Mouse (Mus musculus) limb, embryonic 14.5 days (tissue): ENCODE measurements around the gene Mrpl52. TPM values are rescaled to one million over a fixed set of nuclear protein-coding genes. Genes with fewer than 3 reads are reported as not detected.

ENCODE experiments used
- ATAC-seq: fragments of 200-750 bp; cut with Nextera tagmentation; 2 replicates; pipeline ENCODE4 v1.8.0; 2017; ENCODE audit warnings: low read depth, moderate number of reproducible peaks, moderate TSS enrichment; ENCODE audit not compliant: low FRiP score
- DNase-seq: peaks from one replicate; pipeline ENCODE4 v3.0.0-alpha.2; 2015; ENCODE audit warnings: low spot score
- H3K27ac ChIP-seq: fragments of 300-500 bp; sonication (generic); replicated peaks from 2 replicates; pipeline ENCODE4 v1.5.1; 2014; ENCODE audit warnings: low read depth, mild to moderate bottlenecking, low read length, moderate library complexity, mixed read lengths
- H3K27me3 ChIP-seq: fragments of 300-500 bp; sonication (generic); 2 replicates; pipeline ENCODE4 v1.6.1; 2014; ENCODE audit warnings: low read length, mixed read lengths; ENCODE audit not compliant: control insufficient read depth, insufficient read depth
- H3K36me3 ChIP-seq: fragments of 300-500 bp; sonication (generic); 2 replicates; pipeline ENCODE4 v1.6.1; 2014; ENCODE audit warnings: mild to moderate bottlenecking, low read length, moderate library complexity, mixed read lengths; ENCODE audit not compliant: control insufficient read depth, insufficient read depth
- H3K4me1 ChIP-seq: fragments of 300-500 bp; sonication (generic); 2 replicates; pipeline ENCODE4 v1.6.1; 2014; ENCODE audit warnings: antibody characterized with exemption, low read length, mixed read lengths; ENCODE audit not compliant: control insufficient read depth, insufficient read depth
- H3K4me2 ChIP-seq: fragments of 300-500 bp; sonication (generic); replicated peaks from 2 replicates; pipeline ENCODE4 v1.6.1; 2014; ENCODE audit warnings: low read depth, mild to moderate bottlenecking, low read length, moderate library complexity; ENCODE audit not compliant: severe bottlenecking
- H3K4me3 ChIP-seq: fragments of 300-500 bp; sonication (generic); replicated peaks from 2 replicates; pipeline ENCODE4 v1.5.1; 2014; ENCODE audit warnings: low read length
- H3K9ac ChIP-seq: fragments of 300-500 bp; sonication (generic); 2 replicates; pipeline ENCODE4 v1.6.1; 2014; ENCODE audit warnings: mild to moderate bottlenecking, low read depth, low read length, moderate library complexity; ENCODE audit not compliant: severe bottlenecking
- H3K9me3 ChIP-seq: fragments of 300-500 bp; sonication (generic); 2 replicates; pipeline ENCODE4 v1.6.1; 2016; ENCODE audit warnings: low read length; ENCODE audit not compliant: control insufficient read depth
- POLR2A ChIP-seq: fragments of 200-500 bp; IDR thresholded peaks from 2 replicates; pipeline ENCODE4 v1.8.0; 2012; ENCODE audit warnings: inconsistent platforms, mild to moderate bottlenecking, moderate library complexity, borderline replicate concordance; ENCODE audit not compliant: insufficient read depth, insufficient read length; ENCODE audit errors: extremely low read depth
- WGBS: fragments of 180-500 bp; shearing (Covaris S2); extraction: QIAGEN DNeasy Blood & Tissue Kit; methylation state at CpG from one replicate; pipeline ENCODE4 v1.1.7; 2014; 5-methylcytosine and 5-hydroxymethylcytosine counted together
- polyA plus RNA-seq, 2 experiments: library from polyadenylated mRNA; depleted of rRNA in 1 of 2; stranded (reverse) in 1 of 2; unstranded in 1 of 2; fragments of >200 nt; fragmentation: Nextera tagmentation in 1 of 2; extraction: Ambion mirVana in 1 of 2; gene quantifications; 2 replicates each; pipeline versions ENCODE4 v1.2.1 to v1.2.3; 2012 to 2014

Gene Mrpl52
- polyA plus RNA-seq, 2 experiments = 216 to 265 TPM

DNA sequence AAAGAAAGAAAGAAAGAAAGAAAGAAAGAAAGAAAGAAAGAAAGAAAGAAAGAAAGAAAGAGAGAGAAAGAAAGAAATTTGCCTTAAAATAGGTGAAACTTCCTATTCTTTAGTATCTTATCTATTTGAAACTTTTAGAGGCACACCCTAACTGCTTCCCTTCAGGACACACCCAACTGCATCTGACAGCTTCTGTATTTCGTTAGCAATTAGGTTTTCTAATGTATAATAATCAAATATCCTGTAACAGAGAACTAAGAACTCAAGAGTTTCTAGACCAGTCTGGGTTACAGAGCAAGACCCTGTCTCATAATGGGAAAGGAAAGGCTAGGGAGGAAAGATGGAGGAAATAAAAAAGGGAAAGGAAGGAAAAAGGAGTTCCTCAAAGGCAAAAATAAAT lies 2.1 kb upstream of the Mrpl52 start:
- H3K36me3 ChIP-seq = peaks cover 6% of the 10 kb centered on the region; the same call in 1 of the 2 replicates
- no peaks in the 10 kb centered on the region for H3K27me3 ChIP-seq
- no peak for TF ChIP-seq POLR2A
- H3K4me3 ChIP-seq = no peak overlapping the region
- no peak for DNase-seq
- peaks cover 10% of the 10 kb centered on the region; the same call in 1 of the 2 replicates for H3K4me1 ChIP-seq
- no peak for ATAC-seq
- H3K9ac ChIP-seq = no peak overlapping the region
- no peak overlapping the region for H3K4me2 ChIP-seq
- WGBS = 79% methylated on average over 1 of the region's 1 CpGs
- H3K27ac ChIP-seq = no peak overlapping the region
- H3K9me3 ChIP-seq = no peaks in the 10 kb centered on the region

GRCm38 (mm10) chr14:54425540-54425939 lies 1.2 kb upstream of the Mrpl52 start:
- Histone ChIP-seq H3K4me2 (no peak overlapping the region), H3K9me3 (no peaks in the 10 kb centered on the region)
- 81% methylated on average over 1 of the region's 1 CpGs for WGBS

DNA sequence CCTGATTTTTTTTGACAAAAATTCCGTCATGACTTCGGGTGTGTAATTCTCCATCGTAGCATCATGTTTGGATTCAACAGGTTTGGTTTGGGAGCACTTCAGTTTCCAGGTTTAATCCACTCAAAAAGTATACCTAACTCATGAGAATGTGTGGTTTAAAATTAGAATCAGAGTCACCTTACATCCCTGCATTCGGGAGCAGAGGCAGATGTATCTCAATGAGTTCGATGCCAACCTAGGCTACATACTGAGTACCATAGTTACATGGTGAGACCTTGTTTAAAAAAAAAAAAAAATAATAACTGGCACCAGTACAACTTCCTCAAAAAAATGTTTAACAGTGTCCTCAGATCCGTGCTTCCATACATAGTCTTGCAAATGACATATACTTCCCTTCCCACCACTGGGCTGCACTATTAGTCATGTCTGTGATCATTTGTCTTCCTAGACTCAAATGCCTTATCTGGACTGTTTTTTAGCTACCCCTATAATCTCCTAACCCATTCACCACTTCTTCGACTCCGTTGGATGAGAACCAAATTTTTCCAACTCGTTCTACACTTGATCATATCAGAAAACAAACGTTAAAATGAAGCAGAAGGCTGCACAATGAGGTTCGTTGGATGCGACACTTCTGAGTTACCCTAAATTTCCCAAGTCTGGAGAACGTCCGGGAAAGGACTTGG lies 563 bp upstream of the Mrpl52 start:
- peak overlapping the region; percentile 73 for H3K9ac ChIP-seq
- peaks cover 21% of the 10 kb centered on the region for H3K4me1 ChIP-seq
- H3K9me3 ChIP-seq = no peaks in the 10 kb centered on the region
- ATAC-seq (no peak), DNase-seq (no peak)
- peaks cover 9% of the 10 kb centered on the region; the same call in 1 of the 2 replicates for H3K36me3 ChIP-seq
- H3K27me3 ChIP-seq = no peaks in the 10 kb centered on the region
- WGBS = 33% methylated on average over 14 of the region's 14 CpGs
- peak overlapping the region; percentile 46 for H3K4me2 ChIP-seq
- H3K4me3 ChIP-seq = peak overlapping the region; percentile 77
- H3K27ac ChIP-seq = peak overlapping the region; percentile 86
- no peak for TF ChIP-seq POLR2A

More at GRCm38 (mm10) chr14:54425540-54425939, 1.2 kb upstream of the Mrpl52 start:
- no peak for TF ChIP-seq POLR2A
- no peak overlapping the region for H3K9ac ChIP-seq
- peaks cover 19% of the 10 kb centered on the region for H3K4me1 ChIP-seq
- DNase-seq (no peak), ATAC-seq (no peak)
- H3K27me3 ChIP-seq = no peaks in the 10 kb centered on the region
- no peak overlapping the region for H3K27ac ChIP-seq
- H3K36me3 ChIP-seq = peaks cover 9% of the 10 kb centered on the region; the same call in 1 of the 2 replicates
- H3K4me3 ChIP-seq = no peak overlapping the region

GRCm38 (mm10) chr14:54427696-54428095 lies 987 bp downstream of the Mrpl52 start:
- Histone ChIP-seq H3K36me3 (peaks cover 9% of the 10 kb centered on the region; the same call in 1 of the 2 replicates), H3K27me3 (no peaks in the 10 kb centered on the region), H3K4me1 (peaks cover 21% of the 10 kb centered on the region), H3K27ac (no peak overlapping the region), H3K4me3 (peak overlapping the region; percentile 77), H3K4me2 (peak overlapping the region; percentile 46), H3K9me3 (no peaks in the 10 kb centered on the region), H3K9ac (no peak overlapping the region)
- TF ChIP-seq POLR2A = no peak
- DNase-seq (no peak), ATAC-seq (no peak)
- WGBS = 91% methylated on average over 7 of the region's 7 CpGs

DNA sequence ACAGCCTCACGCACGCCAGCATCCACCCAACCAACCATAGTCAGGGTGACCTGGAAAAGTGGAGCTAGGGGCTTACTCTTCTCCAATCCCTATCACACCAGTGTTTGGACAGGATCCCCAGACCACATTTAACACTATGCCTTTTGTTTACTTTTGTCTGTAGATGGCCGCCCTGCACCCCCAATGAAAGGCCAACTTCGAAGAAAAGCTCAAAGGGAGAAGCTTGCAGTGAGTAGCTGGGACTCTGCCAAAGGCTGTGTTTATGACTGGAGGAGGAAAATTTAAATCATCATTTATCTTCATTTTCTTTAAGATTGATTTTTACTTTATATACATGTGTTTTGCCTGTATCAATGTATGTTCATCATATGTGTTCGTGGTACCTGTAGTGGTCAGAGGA lies 1.7 kb downstream of the Mrpl52 start:
- no peak overlapping the region for H3K27ac ChIP-seq
- no peak for DNase-seq
- no peak for ATAC-seq
- H3K9me3 ChIP-seq = no peaks in the 10 kb centered on the region
- no peak overlapping the region for H3K4me2 ChIP-seq
- no peak overlapping the region for H3K9ac ChIP-seq
- peak overlapping the region; percentile 1; the same call in 1 of the 2 replicates for H3K4me3 ChIP-seq
- H3K36me3 ChIP-seq = peaks cover 9% of the 10 kb centered on the region; the same call in 1 of the 2 replicates
- no peak for TF ChIP-seq POLR2A
- WGBS = 90% methylated on average over 5 of the region's 5 CpGs
- peaks cover 21% of the 10 kb centered on the region for H3K4me1 ChIP-seq
- H3K27me3 ChIP-seq = no peaks in the 10 kb centered on the region
